Mouse (Mus musculus): ENCODE data around the gene Npas3.

The Npas3 gene

GRCm38 (mm10) chr12:53409711-53410110, 161.2 kb downstream of the Npas3 start:
- DNase-seq (ENCODE audit: low read depth in 2 of 2, low spot score in 2 of 2): no peak

DNA sequence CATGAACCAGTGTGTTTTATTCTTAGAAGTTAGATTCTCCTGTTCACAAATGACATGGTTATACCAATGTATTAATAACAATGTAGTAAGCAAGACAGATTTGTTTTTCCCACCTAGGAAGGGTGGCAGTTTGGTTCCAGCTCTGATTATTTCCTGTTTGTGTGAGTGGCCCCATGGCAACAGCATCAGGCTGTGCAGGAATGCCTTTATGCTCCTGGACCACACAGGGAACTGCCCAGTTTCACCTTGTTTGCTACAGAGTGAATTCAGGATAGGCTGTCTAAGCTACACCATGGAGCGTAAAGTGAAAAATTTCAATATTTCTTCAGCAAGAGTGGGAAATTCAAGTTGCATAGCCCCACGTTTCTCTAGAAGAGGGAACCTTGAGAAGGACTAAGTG, 162.2 kb downstream of the Npas3 start:
- no peak for DNase-seq (ENCODE audit: low read depth in 2 of 2, low spot score in 2 of 2)

- DNase-seq (ENCODE audit: low read depth in 2 of 2, low spot score in 2 of 2): no peak
Measured at GRCm38 (mm10) chr12:53416096-53416495, 167.6 kb downstream of the Npas3 start.

GRCm38 (mm10) chr12:53421701-53422100, 173.2 kb downstream of the Npas3 start:
- no peak for DNase-seq (ENCODE audit: low read depth in 2 of 2, low spot score in 2 of 2)

- DNase-seq (ENCODE audit: low read depth in 2 of 2, low spot score in 2 of 2): no peak
Measured at GRCm38 (mm10) chr12:53423631-53424030, 175.2 kb downstream of the Npas3 start.

GRCm38 (mm10) chr12:53426006-53426405, 177.5 kb downstream of the Npas3 start:
- DNase-seq (ENCODE audit: low read depth in 2 of 2, low spot score in 2 of 2): no peak

- DNase-seq (ENCODE audit: low read depth in 2 of 2, low spot score in 2 of 2): no peak
Measured at GRCm38 (mm10) chr12:53427153-53427552, 178.7 kb downstream of the Npas3 start.

- no peak for DNase-seq (ENCODE audit: low read depth in 2 of 2, low spot score in 2 of 2)
Measured at GRCm38 (mm10) chr12:53442029-53442428, 193.6 kb downstream of the Npas3 start.

GRCm38 (mm10) chr12:53447469-53447868, 199.0 kb downstream of the Npas3 start:
- DNase-seq (ENCODE audit: low read depth in 2 of 2, low spot score in 2 of 2): no peak

DNA sequence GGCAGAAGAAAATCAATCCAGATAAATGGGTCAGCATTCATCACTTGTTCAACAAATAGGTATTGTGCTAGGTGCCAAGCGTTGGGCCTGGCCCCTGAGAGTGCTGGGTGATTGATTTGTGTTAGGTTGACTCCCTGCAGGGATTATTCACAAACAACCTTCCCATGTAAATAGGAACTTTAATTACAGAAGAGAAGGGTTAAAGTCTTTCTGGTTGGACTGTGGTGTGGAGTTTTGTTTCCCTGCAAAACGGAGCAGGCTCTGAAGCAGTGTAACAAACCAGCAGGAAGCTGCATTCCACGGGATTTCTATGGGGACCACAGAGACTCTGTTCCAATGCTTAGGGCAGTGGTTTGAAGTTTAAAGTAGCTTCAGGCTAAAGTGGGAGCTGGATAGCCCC, 199.6 kb downstream of the Npas3 start:
- DNase-seq (ENCODE audit: low read depth in 2 of 2, low spot score in 2 of 2): no peak

DNA sequence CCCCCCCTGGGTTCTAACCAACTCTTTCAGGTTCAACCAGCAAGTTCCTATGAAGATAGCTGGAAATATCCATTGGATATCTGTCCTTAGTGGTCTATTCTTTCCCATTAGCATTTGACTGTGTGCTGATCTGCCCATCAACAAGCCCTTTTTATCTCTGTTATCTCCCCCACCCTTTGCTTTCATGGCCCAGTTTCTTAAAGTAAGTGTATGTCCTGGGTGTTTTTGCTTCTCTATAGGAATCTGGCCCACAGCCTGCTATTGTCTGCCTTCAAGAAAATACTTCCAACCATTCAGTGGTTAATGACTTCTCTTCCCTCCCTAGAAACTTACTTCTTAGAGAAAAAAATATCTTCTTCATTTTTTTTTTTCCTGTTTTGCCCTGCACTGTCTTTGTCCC, 219.1 kb downstream of the Npas3 start:
- DNase-seq (ENCODE audit: low read depth in 2 of 2, low spot score in 2 of 2): no peak

GRCm38 (mm10) chr12:53474486-53474885, 226.0 kb downstream of the Npas3 start:
- no peak for DNase-seq (ENCODE audit: low read depth in 2 of 2, low spot score in 2 of 2)

DNA sequence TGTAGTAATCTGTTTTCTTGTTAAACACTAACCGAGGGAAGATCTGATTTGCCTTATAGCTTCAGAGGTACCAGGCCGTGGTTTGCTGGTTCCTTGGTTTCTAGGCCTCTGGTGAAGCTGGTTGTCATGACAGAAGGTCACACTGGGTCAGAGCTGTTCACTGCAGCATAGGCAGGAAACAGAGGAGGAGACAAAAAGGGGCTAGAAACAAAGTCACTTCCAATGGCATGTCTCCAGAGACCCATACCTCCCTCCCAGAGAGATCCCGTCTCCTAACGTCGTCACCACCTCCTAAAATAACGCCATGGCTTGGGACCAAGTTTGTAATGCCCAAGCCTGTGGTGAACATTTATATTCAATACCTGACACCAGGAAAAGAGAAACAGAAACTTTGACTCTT, 236.4 kb downstream of the Npas3 start:
- DNase-seq (ENCODE audit: low read depth in 2 of 2, low spot score in 2 of 2): no peak

- DNase-seq (ENCODE audit: low read depth in 2 of 2, low spot score in 2 of 2): no peak
Measured at GRCm38 (mm10) chr12:53496386-53496785, 247.9 kb downstream of the Npas3 start.

- DNase-seq (ENCODE audit: low read depth in 2 of 2, low spot score in 2 of 2): no peak
Measured at GRCm38 (mm10) chr12:53514885-53515284, 266.4 kb downstream of the Npas3 start.

DNA sequence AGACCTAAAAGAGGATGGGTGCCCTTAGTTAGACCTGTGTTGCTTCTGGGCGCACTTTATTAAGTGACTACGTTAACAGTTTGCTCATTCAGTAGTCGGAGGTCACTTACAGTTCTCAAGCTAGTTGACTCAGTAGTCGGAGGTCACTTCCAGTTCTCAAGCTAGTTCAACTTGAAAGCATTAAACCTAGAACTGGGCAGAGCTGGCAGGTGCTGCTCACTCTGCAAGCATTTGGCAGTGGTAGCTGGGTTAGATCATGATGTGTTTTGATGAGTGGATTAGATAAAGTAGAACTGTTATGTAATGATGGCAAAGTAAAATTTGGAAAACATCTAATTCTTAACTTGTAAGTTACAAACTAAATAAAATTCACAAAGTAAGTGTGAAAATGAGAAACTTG, 271.1 kb downstream of the Npas3 start:
- DNase-seq (ENCODE audit: low read depth in 2 of 2, low spot score in 2 of 2): no peak

DNA sequence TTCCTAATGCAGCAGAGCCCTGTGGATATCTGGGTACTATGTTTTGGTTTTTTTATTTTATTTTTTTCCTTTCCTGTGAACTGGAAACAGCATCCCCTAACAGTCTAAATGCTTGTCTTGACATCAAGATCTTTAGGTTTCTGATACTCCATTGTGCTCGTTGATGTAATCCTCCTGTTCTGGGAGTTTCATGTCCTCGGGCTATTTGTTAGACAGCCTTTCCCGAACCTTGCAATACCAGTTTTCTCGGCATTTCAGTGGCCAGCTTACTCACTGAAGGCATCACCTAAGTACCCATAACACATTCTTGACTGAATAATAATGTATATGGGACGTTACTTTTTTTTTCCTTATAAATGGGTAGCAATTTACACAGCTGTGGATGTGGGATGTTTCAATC, 274.2 kb downstream of the Npas3 start:
- no peak for DNase-seq (ENCODE audit: low read depth in 2 of 2, low spot score in 2 of 2)

DNA sequence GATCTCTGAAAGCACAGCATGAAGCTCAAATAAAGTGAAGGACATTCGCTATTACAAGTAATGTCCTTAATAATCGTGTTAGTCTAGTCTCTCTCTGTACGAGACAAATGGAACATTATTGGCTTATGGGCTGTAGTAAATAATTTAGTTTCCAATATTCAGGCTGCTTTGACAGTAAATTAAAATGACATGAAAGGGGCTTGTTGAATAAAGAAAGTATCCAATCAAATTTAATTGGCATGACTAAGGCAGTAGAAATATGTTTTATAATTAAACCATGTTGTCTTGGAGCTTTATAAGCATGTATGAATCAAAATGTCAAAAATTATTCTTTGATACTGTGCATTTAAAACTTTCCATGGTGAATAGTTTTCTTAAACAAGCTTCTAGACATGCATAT, 278.6 kb downstream of the Npas3 start:
- no peak for DNase-seq (ENCODE audit: low read depth in 2 of 2, low spot score in 2 of 2)

DNA sequence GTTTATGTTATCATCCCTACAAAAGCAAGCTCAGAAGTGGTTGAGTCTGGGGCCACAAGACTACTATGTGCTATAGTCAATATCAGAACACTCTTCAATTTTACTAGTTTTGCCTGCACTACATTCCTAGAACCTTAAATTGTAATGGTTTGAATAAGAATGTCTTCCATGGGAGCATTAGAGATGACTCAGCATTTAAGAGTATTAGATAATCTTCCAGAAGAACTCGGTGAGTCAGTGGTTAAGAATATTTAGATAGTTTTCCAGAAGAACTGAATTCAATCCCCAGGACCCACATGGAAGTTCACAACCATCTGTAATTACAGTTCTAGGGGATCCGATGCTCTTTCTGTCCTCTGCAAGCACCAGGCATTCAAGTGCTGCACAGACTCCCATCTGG, 280.9 kb downstream of the Npas3 start:
- no peak for DNase-seq (ENCODE audit: low read depth in 2 of 2, low spot score in 2 of 2)

- DNase-seq (ENCODE audit: low read depth in 2 of 2, low spot score in 2 of 2): no peak
Measured at GRCm38 (mm10) chr12:53536816-53537215, 288.3 kb downstream of the Npas3 start.

DNA sequence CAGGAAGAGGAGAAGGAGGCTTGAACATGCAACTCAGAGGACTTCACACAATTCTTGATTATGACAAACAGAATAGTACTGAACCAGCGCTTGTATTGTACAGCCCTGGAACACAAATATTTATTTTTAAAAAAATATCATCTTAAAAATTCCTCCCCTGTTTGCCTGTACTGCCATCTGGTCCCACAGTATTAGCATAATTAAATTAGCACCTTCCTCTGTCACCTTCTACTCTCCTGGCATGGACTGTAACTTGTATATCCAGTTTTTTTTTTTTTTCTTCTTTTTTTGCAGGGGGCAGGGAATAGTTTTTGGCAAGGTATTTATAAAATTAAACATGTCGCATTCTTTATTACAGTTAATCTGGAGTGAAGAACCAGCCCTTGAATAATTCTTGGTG, 307.9 kb downstream of the Npas3 start:
- no peak for DNase-seq (ENCODE audit: low read depth in 2 of 2, low spot score in 2 of 2)

DNA sequence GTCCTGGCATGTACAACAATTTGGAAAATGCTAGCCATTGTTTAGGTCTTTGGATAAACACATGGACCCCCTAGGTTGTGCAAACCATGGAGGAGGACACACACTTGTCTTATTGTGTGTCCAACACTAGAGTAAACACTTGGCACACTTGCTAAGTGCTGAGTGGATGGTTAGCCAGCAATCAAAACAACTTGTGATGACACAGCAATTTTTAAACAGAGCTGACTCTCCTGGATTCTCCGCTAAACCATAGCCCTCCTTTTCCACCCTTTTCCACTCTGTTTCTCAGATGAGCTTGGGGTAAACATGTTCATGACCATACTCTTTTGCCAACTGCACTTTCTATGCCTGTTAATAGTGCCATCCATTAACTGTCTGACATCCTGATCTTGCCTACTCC, 309.8 kb downstream of the Npas3 start:
- no peak for DNase-seq (ENCODE audit: low read depth in 2 of 2, low spot score in 2 of 2)

DNA sequence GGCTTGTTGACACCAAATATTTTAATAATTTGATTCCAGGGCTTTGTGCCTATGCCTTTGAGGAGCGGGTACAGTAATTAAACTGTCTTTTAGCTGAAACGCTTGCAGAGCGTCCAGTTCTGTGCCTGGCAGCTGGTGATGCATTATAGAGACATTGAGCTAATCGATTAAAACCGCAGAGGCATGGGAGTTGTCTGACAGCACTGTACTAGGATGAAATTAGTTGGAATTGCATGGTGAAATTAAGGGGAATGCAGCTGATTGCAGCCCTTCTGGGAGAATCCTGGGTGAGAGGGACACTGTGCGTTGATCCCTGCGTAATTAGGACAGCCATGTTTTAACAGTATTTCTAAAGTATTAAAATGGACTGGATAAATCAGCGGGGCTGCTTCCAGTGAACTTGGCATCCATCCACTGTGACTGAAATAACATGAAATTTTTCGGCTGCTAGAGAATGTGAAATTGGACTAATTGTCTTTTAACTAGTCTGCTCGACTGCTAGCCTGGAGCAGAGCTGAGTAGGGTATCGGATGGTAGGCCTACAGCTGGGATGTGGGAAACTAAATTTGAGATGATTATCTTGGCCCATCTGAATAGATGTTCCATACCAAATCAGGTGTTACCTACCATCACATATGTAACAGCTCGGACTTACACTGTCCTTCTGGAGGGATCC, 318.4 kb downstream of the Npas3 start:
- DNase-seq (ENCODE audit: low read depth in 2 of 2, low spot score in 2 of 2): no peak

DNA sequence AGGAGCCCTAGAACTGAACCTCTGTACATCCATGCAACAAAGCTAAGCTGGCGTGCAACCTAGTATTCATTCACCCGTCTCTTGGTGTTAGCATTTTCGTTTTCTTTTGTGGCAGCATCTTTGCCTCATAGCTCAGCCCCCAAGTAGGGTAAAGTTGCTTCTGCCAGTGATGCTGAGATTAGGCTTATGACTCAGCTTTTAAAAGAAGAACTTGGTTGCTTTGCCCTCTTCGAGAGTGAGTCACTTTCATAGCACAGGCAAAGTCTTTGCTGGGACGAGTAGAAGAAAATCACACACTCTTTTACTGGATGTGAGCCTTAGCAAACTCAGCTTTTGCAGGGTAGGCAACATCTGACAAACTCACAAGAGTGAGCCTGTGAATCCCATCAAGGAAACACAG, 332.7 kb downstream of the Npas3 start:
- no peak for DNase-seq (ENCODE audit: low read depth in 2 of 2, low spot score in 2 of 2)

Measured in CD8-positive naive resting alpha-beta T cell, adult 2 months (primary cell).